Mouse (Mus musculus): ENCODE data around the gene Slc5a10.

Gene Slc5a10

DNA sequence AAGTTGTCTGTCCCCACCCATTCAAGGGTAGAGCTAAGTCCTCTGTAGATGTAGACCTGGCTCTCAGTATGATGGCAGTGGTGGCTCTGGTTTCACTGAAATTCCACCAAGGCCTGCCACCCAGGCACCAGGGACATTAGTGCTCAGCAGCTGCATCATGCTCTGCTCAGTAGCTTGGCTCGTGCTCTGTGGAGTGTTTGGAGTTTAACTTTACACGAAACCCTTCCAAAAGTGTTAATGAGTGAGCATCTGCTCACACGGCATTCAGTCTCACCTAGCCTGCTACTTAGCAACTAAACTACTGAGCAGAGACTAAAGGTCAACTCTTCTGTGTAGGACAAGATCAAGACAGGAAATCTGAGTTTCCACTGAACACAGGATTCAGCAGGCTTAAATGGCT, at the start of gene Slc5a10:
Slc5a10 (minus strand) TSS at position 191 of the 400 bp plus-strand sequence.
- DNase-seq (ENCODE audit: low read depth, low spot score): no peak

DNA sequence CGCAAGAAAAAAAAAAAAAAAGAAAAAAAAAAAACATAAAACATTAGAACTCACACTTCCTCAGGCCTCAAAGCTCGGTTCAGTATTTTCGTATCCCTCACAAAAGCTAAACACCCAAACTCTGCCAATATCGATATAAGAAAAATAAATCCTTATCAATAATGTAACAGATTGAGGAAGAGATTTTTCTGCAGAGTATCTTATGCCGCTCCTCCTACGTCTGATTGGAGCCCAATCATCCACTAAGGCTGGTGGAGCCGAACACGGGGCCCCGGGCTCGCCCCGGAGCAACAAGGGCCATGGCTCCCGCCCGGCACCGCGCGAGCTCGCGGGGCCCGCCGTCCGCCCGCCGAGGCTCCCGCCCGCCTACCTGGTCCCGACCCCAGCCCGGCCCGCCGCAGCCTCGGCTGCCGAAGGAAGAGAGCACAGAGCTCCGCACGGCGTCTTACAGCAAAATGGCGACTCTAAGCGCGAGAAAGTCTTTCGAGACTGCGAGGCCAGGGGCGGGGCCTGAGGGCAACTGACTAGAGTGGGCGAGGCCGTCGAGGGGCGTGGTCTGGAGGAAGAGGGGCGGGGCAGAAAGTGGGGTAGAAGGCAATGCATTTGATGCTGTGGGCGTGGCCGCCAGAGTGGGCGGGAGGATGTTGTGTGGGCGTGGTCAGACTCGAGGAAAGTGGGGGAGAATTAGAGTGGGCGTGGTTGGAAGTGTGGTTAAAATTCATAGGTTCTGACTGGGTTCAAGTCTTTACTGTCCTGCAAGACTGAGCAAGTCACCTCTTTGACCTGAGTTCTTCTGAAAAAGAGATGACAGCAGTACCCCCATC, 41.2 kb upstream of the Slc5a10 start, which contains the start of gene Prpsap2:
Prpsap2 (minus strand) TSS at position 505 of the 824 bp plus-strand sequence.
- DNase-seq (ENCODE audit: low read depth, low spot score): peak; percentile 99

GRCm38 (mm10) chr11:61760518-61760917, 39.9 kb upstream of the Slc5a10 start:
- peak; percentile 82 for DNase-seq (ENCODE audit: low read depth, low spot score)

- no peak for DNase-seq (ENCODE audit: low read depth, low spot score)
Observed at GRCm38 (mm10) chr11:61757151-61757550, 36.5 kb upstream of the Slc5a10 start.

DNA sequence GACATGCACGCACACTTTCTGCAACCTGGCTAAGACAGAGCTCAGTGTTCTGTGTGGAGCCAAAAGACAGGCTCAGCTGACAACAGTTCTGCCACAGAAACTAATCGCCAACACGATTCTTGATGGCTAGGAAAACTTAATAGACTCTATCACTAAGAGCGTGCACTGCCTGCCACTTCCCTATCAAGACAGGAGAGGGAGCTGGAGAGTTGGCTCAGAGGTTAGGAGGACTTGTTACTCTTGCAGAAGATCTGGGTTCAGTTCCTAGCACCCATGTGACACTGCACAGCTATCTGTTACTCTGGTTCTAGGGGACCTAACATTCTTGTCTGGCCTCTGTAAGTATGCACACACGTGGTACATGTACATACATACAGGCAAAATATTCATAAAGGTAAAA, 31.0 kb upstream of the Slc5a10 start:
- peak; percentile 60 for DNase-seq (ENCODE audit: low read depth, low spot score)

DNA sequence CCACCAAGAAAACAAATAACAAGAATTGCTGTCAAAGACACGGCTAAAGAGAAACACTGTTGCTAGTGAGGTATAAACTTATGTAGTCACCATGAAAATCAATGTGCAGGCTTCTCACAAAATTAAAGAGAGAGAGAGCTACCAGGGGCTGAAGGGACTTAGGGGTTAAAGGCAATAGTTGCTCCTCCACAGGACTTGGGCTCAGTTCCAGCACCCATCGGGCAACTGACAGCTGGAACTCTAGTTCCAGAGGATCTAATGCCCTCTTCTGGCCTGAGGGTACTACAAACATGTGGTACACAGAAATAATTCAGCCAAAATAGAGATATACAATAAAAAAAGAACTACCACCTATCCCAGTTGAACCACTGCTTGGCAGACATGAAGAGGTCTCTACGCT, 26.5 kb upstream of the Slc5a10 start:
- no peak for DNase-seq (ENCODE audit: low read depth, low spot score)

DNA sequence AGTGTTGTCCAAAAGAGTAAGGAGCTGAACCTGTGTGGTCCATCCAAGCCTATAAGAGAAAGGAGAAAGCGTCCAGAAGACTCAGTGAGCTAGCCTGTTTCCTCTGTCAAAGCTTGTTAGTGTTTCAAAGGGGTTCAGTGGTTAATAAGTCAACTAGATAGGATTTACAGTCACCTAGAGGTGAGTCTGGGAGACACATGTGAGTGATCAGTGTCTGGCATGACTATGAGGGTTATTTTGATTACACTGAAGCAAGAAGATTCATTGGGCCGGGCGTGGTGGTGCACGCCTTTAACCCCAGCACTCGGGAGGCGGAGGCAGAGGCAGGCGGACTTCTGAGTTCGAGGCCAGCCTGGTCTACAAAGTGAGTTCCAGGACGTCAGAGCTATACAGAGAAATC, 25.2 kb upstream of the Slc5a10 start:
- DNase-seq (ENCODE audit: low read depth, low spot score): peak; percentile 20

DNA sequence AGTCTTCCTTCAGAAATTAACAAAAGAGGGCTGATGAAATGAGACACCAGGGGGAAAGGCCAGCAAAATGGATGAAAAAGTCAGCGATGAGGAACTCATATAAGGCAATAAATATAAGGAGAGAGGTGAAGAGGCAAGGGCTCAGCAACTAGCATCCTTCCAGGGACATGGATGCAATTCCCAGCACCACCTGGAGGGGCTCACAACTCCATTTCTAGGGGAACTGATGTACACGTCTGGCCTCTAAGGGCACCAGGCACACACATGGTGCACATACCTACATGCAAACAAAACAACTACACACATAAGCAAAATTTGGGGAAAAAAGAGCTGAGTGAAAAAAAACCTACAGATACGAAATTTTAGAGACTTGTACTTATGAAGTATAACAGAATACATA, 23.8 kb upstream of the Slc5a10 start:
- DNase-seq (ENCODE audit: low read depth, low spot score): peak; percentile 58

DNA sequence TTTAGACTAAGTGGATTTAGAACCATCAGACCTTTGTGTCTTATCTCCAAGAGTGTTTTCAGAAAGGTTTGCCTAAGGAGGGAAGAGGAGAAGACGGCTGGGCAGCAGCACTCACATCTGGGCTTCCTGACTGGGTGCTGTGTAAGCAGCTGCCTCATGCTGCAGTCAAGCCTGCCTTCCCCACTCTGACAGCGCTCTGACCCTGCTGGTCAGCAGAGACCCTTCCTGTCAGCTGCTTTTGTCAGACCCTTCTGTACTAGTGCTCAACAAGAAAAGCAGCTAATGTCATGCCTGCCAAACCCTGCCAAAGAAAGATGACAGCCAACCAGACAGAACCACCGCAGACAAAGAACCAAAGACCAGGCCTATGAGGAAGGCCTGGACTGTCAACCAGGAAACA, 23.1 kb upstream of the Slc5a10 start:
- DNase-seq (ENCODE audit: low read depth, low spot score): no peak

DNA sequence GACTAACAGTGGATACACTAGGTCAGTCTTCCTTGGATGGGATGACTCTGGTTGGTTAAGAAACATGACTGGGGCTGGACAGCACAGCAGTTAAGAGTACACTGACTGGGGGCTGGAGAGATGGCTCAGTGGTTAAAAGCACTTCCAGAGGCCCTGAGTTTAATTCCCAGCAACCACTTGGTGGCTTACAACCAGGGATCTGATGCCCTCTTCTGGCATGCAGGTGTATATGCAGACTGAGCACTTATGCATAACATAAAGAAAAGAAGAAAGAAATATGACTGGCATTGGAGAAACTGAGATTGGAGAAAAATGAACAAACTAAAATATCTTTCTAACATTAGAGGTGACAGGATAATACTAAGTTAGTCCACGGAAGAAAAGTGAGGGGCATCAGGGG, 19.9 kb upstream of the Slc5a10 start:
- DNase-seq (ENCODE audit: low read depth, low spot score): peak; percentile 54

DNA sequence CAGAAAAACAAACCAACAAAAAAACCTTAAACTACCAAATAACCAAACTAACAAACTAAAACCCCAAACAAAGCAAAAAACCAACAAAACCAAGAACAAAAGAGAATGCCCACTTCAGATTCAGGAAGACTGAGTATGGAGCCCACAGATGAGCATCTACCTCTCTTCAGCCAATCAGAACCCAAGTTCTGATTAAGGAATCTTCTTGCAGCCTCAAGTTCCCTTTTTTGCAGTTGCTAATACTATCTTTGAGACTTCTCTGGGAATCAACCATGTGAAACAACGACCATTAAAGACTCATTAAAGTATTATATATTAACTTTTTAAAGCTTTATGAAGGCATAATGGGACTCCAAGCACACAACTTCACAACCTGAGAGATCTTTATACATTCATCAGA, 16.7 kb upstream of the Slc5a10 start:
- DNase-seq (ENCODE audit: low read depth, low spot score): no peak

- DNase-seq (ENCODE audit: low read depth, low spot score): no peak
Observed at GRCm38 (mm10) chr11:61732672-61733071, 12.0 kb upstream of the Slc5a10 start.

GRCm38 (mm10) chr11:61728037-61728436, 7.4 kb upstream of the Slc5a10 start:
- peak; percentile 13 for DNase-seq (ENCODE audit: low read depth, low spot score)

DNA sequence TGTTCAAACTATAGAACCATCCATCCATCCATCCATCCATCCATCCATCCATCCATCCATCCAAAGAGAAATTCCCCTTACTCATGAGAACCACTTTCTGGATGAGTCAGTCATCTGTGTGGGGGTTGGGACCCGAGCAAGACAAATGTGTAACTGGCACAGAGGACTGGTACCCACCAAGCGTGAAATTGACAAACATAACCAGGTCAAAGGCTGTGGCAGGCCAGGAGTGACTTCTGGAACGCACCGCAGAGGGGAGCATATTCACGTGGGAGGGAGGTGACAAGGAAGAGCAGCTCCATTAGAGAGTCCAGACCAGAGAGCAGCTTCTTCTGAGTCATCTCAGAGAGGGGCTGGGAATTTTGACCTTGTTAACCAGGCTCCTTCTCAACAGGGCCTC, 1.5 kb upstream of the Slc5a10 start:
- no peak for DNase-seq (ENCODE audit: low read depth, low spot score)

DNA sequence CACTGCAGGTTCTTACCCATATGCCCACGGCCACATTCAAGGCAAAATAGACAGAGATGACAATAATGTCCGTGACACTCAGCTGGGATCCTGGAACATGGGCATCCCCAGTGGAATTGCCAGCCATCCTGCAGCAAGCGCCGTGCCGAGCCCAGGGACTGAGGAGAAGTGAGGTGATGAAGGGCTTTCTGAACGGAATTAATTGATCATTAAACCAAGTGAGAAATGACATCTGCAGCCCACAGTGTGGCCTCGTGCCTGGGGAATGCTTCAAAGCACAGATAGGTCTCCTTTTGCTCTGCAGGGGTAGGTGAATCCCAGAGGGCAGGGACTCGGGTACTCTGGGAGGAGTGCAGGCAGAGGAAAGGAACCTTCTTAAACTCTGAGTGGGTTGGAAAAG, 800 bp downstream of the Slc5a10 start:
- DNase-seq (ENCODE audit: low read depth, low spot score): no peak

- DNase-seq (ENCODE audit: low read depth, low spot score): no peak
Observed at GRCm38 (mm10) chr11:61719387-61719786, 1.2 kb downstream of the Slc5a10 start.

- DNase-seq (ENCODE audit: low read depth, low spot score): no peak
Observed at GRCm38 (mm10) chr11:61717990-61718389, 2.6 kb downstream of the Slc5a10 start.

- no peak for DNase-seq (ENCODE audit: low read depth, low spot score)
Observed at GRCm38 (mm10) chr11:61715130-61715529, 5.5 kb downstream of the Slc5a10 start.

DNA sequence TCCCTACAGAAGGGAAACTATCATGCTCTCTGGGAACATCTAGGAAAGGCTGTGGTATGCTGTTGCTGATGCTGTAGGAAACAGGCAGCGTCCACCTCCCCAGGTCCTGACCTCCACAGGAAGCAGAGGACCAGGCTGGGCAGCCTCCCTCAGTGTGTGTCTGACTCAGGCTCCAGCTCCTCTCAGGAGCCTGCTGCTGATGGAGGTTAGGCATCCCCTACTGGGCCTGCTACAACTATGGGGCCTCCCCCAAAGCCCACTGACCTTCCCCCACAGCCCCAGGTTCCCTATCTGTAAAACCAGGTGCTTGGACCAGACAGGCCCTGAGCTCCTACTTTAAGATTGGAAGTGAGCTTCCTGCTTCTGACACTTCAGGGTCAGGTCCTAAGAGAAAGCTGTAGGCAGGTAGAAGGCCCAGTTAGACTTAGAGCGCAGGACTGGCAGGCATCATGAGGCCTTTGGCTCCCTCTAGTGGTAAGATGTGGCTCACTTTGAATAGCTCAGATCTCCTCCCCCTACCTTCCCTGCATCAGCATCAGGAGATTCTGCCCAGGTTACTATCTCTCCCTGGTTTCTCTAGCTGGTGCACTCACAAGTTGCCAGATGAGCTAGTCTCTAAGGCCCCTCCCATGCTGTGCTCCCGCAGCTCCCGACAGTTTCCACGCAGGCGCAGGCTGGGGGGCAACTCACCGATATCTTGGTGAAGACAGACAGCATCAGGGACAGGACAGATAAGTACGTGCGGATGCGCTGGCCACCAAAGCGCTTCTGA, 6.1 kb downstream of the Slc5a10 start:
- DNase-seq (ENCODE audit: low read depth, low spot score): peak; percentile 88

- peak; percentile 82 for DNase-seq (ENCODE audit: low read depth, low spot score)
Observed at GRCm38 (mm10) chr11:61713157-61713855, 7.3 kb downstream of the Slc5a10 start.

DNA sequence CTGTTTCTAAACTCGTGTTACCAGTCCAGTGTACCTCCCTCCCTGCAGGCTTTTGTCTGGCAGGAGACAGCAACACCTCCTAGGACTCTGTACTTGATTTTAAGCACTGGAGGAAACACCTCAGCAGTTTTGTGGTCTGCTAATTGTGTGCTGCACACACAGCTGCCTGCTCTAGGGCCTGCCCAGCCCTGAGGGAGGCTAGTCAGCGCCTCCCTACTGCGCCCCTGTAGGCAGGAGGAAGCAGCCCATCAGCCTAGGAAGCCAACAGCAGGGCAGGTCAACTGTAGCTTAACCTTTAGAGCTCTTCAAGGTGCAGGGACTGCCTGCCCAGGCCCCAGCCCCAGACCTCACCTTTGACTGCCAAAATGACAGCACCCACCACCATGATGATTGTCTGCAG, 11.7 kb downstream of the Slc5a10 start:
- DNase-seq (ENCODE audit: low read depth, low spot score): peak; percentile 66

DNA sequence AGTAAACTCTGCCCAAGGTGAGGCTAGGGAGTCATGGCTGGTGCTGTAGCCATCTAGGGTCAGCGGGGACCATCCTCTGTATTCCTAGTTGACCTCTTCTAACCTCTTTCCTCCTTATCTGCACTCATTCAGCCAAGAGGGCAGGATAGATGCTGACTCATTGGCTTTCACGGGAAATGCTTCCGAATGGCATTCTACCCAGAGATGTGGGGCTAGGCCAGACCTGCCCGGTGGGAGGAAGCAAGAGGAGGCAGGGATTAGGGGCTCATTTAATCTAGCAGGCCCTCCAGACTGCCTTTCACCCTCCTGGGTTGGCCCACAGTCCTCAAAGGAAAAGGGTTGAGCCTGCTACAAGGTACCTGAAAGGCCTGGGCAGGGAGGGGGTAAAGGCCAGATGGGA, 14.4 kb downstream of the Slc5a10 start:
- no peak for DNase-seq (ENCODE audit: low read depth, low spot score)
